Mouse (Mus musculus) limb, embryonic 11.5 days (tissue): Measurements from ENCODE around the gene Ptprg. TPM values are rescaled to one million over a fixed set of nuclear protein-coding genes. Genes with fewer than 3 reads are reported as not detected.

Experiments
- ATAC-seq: fragments of 200-750 bp; cut with Nextera tagmentation; 2 replicates; pipeline ENCODE4 v1.8.0; 2017; ENCODE audit warnings: low read depth; ENCODE audit not compliant: insufficient number of reproducible peaks, low FRiP score, low TSS enrichment
- DNase-seq: peaks from one replicate; pipeline ENCODE4 v3.0.0-alpha.2; 2015; ENCODE audit warnings: low spot score
- H3K27ac ChIP-seq: fragments of 300-500 bp; sonication (generic); replicated peaks from 2 replicates; pipeline ENCODE4 v1.5.1; 2014; ENCODE audit warnings: low read depth, mild to moderate bottlenecking, low read length
- H3K27me3 ChIP-seq: fragments of 300-500 bp; sonication (generic); 2 replicates; pipeline ENCODE4 v1.6.1; 2014; ENCODE audit warnings: mild to moderate bottlenecking, low read length, mixed read lengths; ENCODE audit not compliant: control insufficient read depth, insufficient read depth
- H3K36me3 ChIP-seq: fragments of 300-500 bp; sonication (generic); 2 replicates; pipeline ENCODE4 v1.6.1; 2014; ENCODE audit warnings: mild to moderate bottlenecking, low read length, moderate library complexity, mixed read lengths; ENCODE audit not compliant: control insufficient read depth, insufficient read depth
- H3K4me1 ChIP-seq: fragments of 300-500 bp; sonication (generic); 2 replicates; pipeline ENCODE4 v1.6.1; 2014; ENCODE audit warnings: low read length, mixed read lengths; ENCODE audit not compliant: control insufficient read depth, insufficient read depth
- H3K4me2 ChIP-seq: fragments of 300-500 bp; sonication (generic); 2 replicates; pipeline ENCODE4 v1.6.1; 2014; ENCODE audit warnings: low read depth, mild to moderate bottlenecking, moderate library complexity; ENCODE audit not compliant: severe bottlenecking
- H3K4me3 ChIP-seq: fragments of 300-500 bp; sonication (generic); 2 replicates; pipeline ENCODE4 v1.5.1; 2014; ENCODE audit warnings: low read depth, low read length
- H3K9ac ChIP-seq: fragments of 300-500 bp; sonication (generic); 2 replicates; pipeline ENCODE4 v1.6.1; 2014; ENCODE audit warnings: mild to moderate bottlenecking, low read length
- H3K9me3 ChIP-seq: fragments of 300-500 bp; sonication (generic); 2 replicates; pipeline ENCODE4 v1.6.1; 2016; ENCODE audit warnings: low read length; ENCODE audit not compliant: control insufficient read depth
- WGBS: fragments of 180-500 bp; shearing (Covaris S2); extraction: QIAGEN DNeasy Blood & Tissue Kit; methylation state at CpG from one replicate; pipeline ENCODE4 v1.1.7; 2014; 5-methylcytosine and 5-hydroxymethylcytosine counted together
- polyA plus RNA-seq: library from polyadenylated mRNA; unstranded; fragments of >200 nt; fragmentation: Nextera tagmentation; extraction: Ambion mirVana; gene quantifications from 2 replicates; pipeline ENCODE4 v1.2.1, GENCODE M21; 2014

Gene Ptprg
- polyA plus RNA-seq, 1 experiment from 2014 or later = 33.8 TPM

DNA sequence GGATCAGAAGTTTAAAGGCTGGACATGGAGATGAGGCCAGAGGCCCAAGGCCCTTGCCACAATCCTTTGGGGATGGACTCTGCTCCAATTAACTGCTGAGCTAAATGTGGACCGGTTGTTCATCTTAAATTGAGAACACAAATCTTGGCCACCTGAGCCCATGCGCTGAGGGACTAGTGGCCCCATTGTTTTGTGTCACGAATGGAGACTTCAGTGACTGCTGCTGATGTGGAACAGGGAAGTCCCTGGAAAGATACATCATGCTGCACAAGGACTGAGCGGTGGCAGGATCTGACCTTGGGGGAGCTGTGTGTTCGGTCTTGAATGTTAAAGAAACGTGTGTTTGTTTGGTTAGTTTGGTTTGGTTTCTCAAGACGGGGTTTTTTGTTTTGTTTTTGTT lies 649.7 kb downstream of the Ptprg start:
- no peaks in the 10 kb centered on the region for H3K36me3 ChIP-seq

DNA sequence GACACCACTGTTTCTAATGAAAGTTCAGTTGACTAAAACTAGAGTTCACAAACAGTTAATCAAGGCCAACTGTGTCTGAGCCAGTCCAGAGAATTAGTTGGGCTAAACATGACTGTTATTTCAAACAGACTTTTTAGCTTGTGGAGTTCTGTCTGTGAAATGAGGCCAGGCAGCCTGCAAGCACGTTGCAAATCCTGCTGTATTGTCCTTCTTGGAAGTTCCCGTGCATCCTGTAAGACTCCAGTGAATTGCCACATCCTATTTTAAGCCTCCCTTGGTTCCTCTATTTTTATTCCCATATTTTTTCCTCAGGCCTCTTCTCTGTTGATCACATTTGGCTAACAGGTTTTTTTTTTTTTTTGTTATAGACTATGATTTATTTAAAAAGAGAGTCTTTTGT lies 652.8 kb downstream of the Ptprg start:
- Histone ChIP-seq H3K27ac (no peak overlapping the region), H3K9me3 (no peaks in the 10 kb centered on the region), H3K4me1 (no peaks in the 10 kb centered on the region), H3K4me3 (no peak overlapping the region), H3K27me3 (no peaks in the 10 kb centered on the region), H3K36me3 (no peaks in the 10 kb centered on the region), H3K9ac (no peak overlapping the region), H3K4me2 (no peak overlapping the region)
- WGBS = 79% methylated on average over 2 of the region's 2 CpGs
- no peak for DNase-seq
- no peak for ATAC-seq

More for the DNA sequence above, 649.7 kb downstream of the Ptprg start:
- DNase-seq = no peak
- no peak overlapping the region for H3K4me2 ChIP-seq
- H3K9ac ChIP-seq = no peak overlapping the region
- no peaks in the 10 kb centered on the region for H3K4me1 ChIP-seq
- no peaks in the 10 kb centered on the region for H3K9me3 ChIP-seq
- no peak for ATAC-seq
- H3K27me3 ChIP-seq = no peaks in the 10 kb centered on the region
- 86% methylated on average over 7 of the region's 7 CpGs for WGBS
- no peak overlapping the region for H3K27ac ChIP-seq
- H3K4me3 ChIP-seq = no peak overlapping the region

GRCm38 (mm10) chr14:12208554-12208953 lies 655.2 kb downstream of the Ptprg start:
- no peak overlapping the region for H3K4me2 ChIP-seq
- H3K27ac ChIP-seq = no peak overlapping the region
- no peak overlapping the region for H3K9ac ChIP-seq
- no peaks in the 10 kb centered on the region for H3K4me1 ChIP-seq
- no peaks in the 10 kb centered on the region for H3K27me3 ChIP-seq
- no peak for DNase-seq
- H3K9me3 ChIP-seq = no peaks in the 10 kb centered on the region
- ATAC-seq = no peak
- H3K4me3 ChIP-seq = no peak overlapping the region
- H3K36me3 ChIP-seq = no peaks in the 10 kb centered on the region
- WGBS = 88% methylated on average over 2 of the region's 2 CpGs

- ATAC-seq (no peak), DNase-seq (no peak)
- Histone ChIP-seq H3K4me1 (no peaks in the 10 kb centered on the region), H3K4me2 (no peak overlapping the region), H3K27me3 (no peaks in the 10 kb centered on the region), H3K36me3 (no peaks in the 10 kb centered on the region), H3K9me3 (no peaks in the 10 kb centered on the region), H3K9ac (no peak overlapping the region), H3K4me3 (no peak overlapping the region), H3K27ac (no peak overlapping the region)
- 92% methylated on average over 16 of the region's 16 CpGs for WGBS
These were observed 665.3 kb downstream of the Ptprg start for GRCm38 (mm10) chr14:12218544-12219150.

- Histone ChIP-seq H3K4me1 (no peaks in the 10 kb centered on the region), H3K9me3 (no peaks in the 10 kb centered on the region), H3K36me3 (no peaks in the 10 kb centered on the region), H3K9ac (no peak overlapping the region), H3K27me3 (no peaks in the 10 kb centered on the region), H3K4me3 (no peak overlapping the region), H3K27ac (no peak overlapping the region), H3K4me2 (no peak overlapping the region)
- 57% methylated on average over 6 of the region's 6 CpGs for whole genome bisulfite sequencing
- ATAC-seq = no peak
- DNase-seq = no peak
These were observed 666.5 kb downstream of the Ptprg start for GRCm38 (mm10) chr14:12219877-12220276.

DNA sequence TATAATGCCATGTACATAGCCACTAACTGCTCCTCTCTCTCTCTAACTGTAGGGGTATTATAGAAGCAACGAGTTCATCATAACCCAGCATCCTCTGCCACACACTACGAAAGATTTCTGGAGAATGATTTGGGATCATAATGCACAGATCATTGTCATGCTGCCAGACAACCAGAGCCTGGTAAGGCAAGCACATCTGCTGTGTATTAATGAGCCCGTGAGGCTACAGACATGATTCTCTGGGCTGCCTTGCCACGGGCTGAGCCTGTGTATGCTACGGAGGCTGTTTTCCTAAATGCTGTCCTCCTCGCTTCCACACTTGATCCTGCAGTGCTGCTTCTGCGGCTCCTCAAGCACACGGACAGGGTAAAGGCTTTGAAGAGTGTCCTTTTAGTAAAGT lies 667.2 kb downstream of the Ptprg start:
- no peak overlapping the region for H3K9ac ChIP-seq
- no peaks in the 10 kb centered on the region for H3K4me1 ChIP-seq
- H3K4me3 ChIP-seq = no peak overlapping the region
- no peaks in the 10 kb centered on the region for H3K36me3 ChIP-seq
- no peaks in the 10 kb centered on the region for H3K27me3 ChIP-seq
- ATAC-seq = no peak
- WGBS = 70% methylated on average over 8 of the region's 8 CpGs
- DNase-seq = no peak
- H3K27ac ChIP-seq = no peak overlapping the region
- no peak overlapping the region for H3K4me2 ChIP-seq
- no peaks in the 10 kb centered on the region for H3K9me3 ChIP-seq

- ATAC-seq (no peak), DNase-seq (no peak)
- H3K27me3 ChIP-seq = no peaks in the 10 kb centered on the region
- no peaks in the 10 kb centered on the region for H3K36me3 ChIP-seq
- H3K4me1 ChIP-seq = no peaks in the 10 kb centered on the region
- no peak overlapping the region for H3K4me2 ChIP-seq
- no peak overlapping the region for H3K4me3 ChIP-seq
- no peak overlapping the region for H3K9ac ChIP-seq
- no peak overlapping the region for H3K27ac ChIP-seq
- no peaks in the 10 kb centered on the region for H3K9me3 ChIP-seq
- 79% methylated on average over 5 of the region's 5 CpGs for WGBS
These were observed 668.2 kb downstream of the Ptprg start for GRCm38 (mm10) chr14:12221571-12221970.

DNA sequence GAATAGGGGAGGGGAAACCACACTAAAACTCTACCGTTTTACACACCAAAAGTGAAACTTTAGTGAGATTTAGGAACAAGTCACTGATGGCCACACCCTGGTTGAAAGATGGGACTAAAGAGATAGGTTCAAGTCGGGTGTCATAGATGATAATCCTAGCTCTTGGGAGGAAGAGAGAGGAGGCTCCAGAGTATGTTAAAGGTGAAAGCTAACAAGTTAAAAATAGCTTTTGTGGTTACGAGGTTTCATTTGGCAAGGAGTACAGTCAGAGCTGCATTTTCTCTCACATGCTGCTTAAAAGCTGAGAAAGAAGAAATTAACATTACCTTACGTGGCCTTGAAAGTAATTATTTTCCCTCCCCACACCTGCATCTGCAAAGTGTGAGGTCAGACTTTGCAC lies 690.4 kb downstream of the Ptprg start:
- Histone ChIP-seq H3K9me3 (no peaks in the 10 kb centered on the region), H3K9ac (no peak overlapping the region), H3K4me2 (no peak overlapping the region), H3K27ac (no peak overlapping the region), H3K36me3 (no peaks in the 10 kb centered on the region), H3K4me1 (no peaks in the 10 kb centered on the region), H3K27me3 (no peaks in the 10 kb centered on the region), H3K4me3 (no peak overlapping the region)
- DNase-seq (no peak), ATAC-seq (no peak)
- 80% methylated on average over 4 of the region's 4 CpGs for WGBS

- DNase-seq (no peak), ATAC-seq (no peak)
- no peaks in the 10 kb centered on the region for H3K27me3 ChIP-seq
- no peaks in the 10 kb centered on the region for H3K9me3 ChIP-seq
- no peak overlapping the region for H3K27ac ChIP-seq
- no peak overlapping the region for H3K4me2 ChIP-seq
- H3K9ac ChIP-seq = no peak overlapping the region
- WGBS = 67% methylated on average over 3 of the region's 3 CpGs
- H3K4me1 ChIP-seq = no peaks in the 10 kb centered on the region
- H3K4me3 ChIP-seq = no peak overlapping the region
- H3K36me3 ChIP-seq = no peaks in the 10 kb centered on the region
These were observed 722.7 kb downstream of the Ptprg start for GRCm38 (mm10) chr14:12276031-12276430.
